Mouse (Mus musculus): ENCODE results near the gene Zbtb48.

DNA sequence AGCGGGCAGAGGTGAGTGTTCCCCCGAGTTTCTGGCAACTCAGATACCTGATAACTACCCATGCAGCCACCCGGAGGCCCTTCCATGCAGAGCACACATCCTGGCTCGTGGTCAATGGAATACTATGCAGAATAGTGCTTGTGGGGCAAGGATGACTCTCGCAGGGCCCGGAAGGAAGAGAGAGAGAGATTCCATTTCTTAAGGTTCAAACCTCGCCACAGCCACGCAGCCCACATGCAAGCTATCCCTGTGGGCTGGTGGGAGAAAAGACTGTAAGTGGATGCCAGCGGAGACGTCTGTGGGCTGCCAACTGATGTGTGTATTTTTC is 39.5 kb downstream of the Zbtb48 start:
- TF ChIP-seq CTCF (IDR thresholded peaks at IDR 0.05; ENCODE audit: low read depth) (no peak), EP300 (IDR thresholded peaks at IDR 0.05; ENCODE audit: low read depth) (no peak)
